In the genomic region with DNA sequence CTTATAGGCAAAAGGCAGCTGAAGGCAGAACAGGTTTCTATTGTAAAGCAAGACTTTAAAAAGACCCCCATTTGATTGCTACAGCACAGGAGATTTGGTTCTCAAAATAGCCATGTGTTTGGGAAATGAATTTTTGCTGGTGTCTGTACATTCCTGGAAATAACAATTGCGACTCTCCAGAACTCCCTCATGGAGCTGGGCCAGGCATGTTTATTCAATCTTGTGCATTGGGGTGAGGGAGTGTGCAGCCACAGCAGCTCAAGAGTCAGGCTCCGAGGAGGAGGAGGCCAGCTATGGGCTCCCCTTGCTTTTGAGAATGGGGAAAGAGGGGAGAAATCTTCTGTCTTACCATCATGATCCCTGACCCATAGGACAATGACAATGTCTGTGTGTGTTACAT, we compare ENCODE assay signal across 18 mouse cellular contexts. TPM values are rescaled to one million over a fixed set of nuclear protein-coding genes. Genes with fewer than 3 reads are reported as not detected.
DNase-seq lines count a peak whose midpoint lies in the region; ATAC-seq and TF ChIP-seq lines count a peak whose summit lies in the region.
"Had no signal": no experiment of that assay in that cellular context is flagged by ENCODE, and none has a peak within 500 bp of the region (broad histone marks: within the 10 kb centered on the region; RNA-seq: fewer than 3 reads in every experiment).

No protein-coding gene starts in this region.

- H3K36me3 ChIP-seq in limb, embryonic 12.5 days = no peaks in the 10 kb centered on the region
- H3K36me3 ChIP-seq in limb, embryonic 10.5 days = no peaks in the 10 kb centered on the region
- no peaks in the 10 kb centered on the region for H3K36me3 ChIP-seq in midbrain, embryonic 12.5 days
- H3K36me3 ChIP-seq in midbrain, embryonic 10.5 days = no peaks in the 10 kb centered on the region
- no peaks in the 10 kb centered on the region for H3K36me3 ChIP-seq in embryonic facial prominence, embryonic 14.5 days (ENCODE audit: control insufficient read depth, insufficient read depth, low read length)
- H3K36me3 ChIP-seq: forebrain, embryonic 10.5 days; lung, embryonic 15.5 days had no signal

- H3K9me3 ChIP-seq in limb, embryonic 12.5 days = peaks cover 7% of the 10 kb centered on the region; the same call in 1 of the 2 replicates
- 0 out of 2 replicates have a peak, but pooled peaks cover 5% of the 10 kb centered on the region for H3K9me3 ChIP-seq in limb, embryonic 10.5 days (replicated peaks)
- peaks cover 3% of the 10 kb centered on the region; the same call in 1 of the 2 replicates for H3K9me3 ChIP-seq in midbrain, embryonic 12.5 days
- H3K9me3 ChIP-seq in midbrain, embryonic 10.5 days (replicated peaks) = peaks cover 6% of the 10 kb centered on the region
- no peaks in the 10 kb centered on the region for H3K9me3 ChIP-seq in embryonic facial prominence, embryonic 14.5 days (ENCODE audit: control insufficient read depth, low read length)
- H3K9me3 ChIP-seq: lung, embryonic 15.5 days had no signal

- no peaks in the 10 kb centered on the region for H3K27me3 ChIP-seq in limb, embryonic 12.5 days
- no peaks in the 10 kb centered on the region for H3K27me3 ChIP-seq in limb, embryonic 10.5 days (ENCODE audit: low read depth, poor library complexity, severe bottlenecking)
- H3K27me3 ChIP-seq in midbrain, embryonic 12.5 days = no peaks in the 10 kb centered on the region
- H3K27me3 ChIP-seq in midbrain, embryonic 10.5 days (ENCODE audit: low read depth, poor library complexity, severe bottlenecking) = no peaks in the 10 kb centered on the region
- no peaks in the 10 kb centered on the region for H3K27me3 ChIP-seq in embryonic facial prominence, embryonic 14.5 days (replicated peaks; ENCODE audit: control insufficient read depth, insufficient read depth, low read length)
- H3K27me3 ChIP-seq in cerebellum, adult 2 months (ENCODE audit: control insufficient read depth, insufficient read depth, low read length) = no peaks in the 10 kb centered on the region; the same call in 1 of the 2 replicates
- H3K27me3 ChIP-seq: lung, embryonic 15.5 days had no signal

- 49% methylated on average over 2 of the region's 2 CpGs for WGBS in limb, embryonic 12.5 days
- WGBS in limb, embryonic 10.5 days = 81% methylated on average over 2 of the region's 2 CpGs
- 81% methylated on average over 2 of the region's 2 CpGs for WGBS in midbrain, embryonic 12.5 days
- WGBS in midbrain, embryonic 10.5 days = 87% methylated on average over 2 of the region's 2 CpGs
- WGBS in embryonic facial prominence, embryonic 14.5 days = 13% methylated on average over 2 of the region's 2 CpGs
- WGBS in cerebellum, adult 2 months = 32% methylated on average over 2 of the region's 2 CpGs

- H3K4me2 ChIP-seq in limb, embryonic 12.5 days = no peak overlapping the region
- no peak overlapping the region for H3K4me2 ChIP-seq in midbrain, embryonic 12.5 days (replicated peaks)
- no peak overlapping the region for H3K4me2 ChIP-seq in embryonic facial prominence, embryonic 14.5 days (ENCODE audit: low read depth, low read length)
- H3K4me2 ChIP-seq: liver, embryonic 11.5 days; lung, embryonic 15.5 days had no signal

- no peak for ATAC-seq in limb, embryonic 12.5 days (ENCODE audit: insufficient number of reproducible peaks, insufficient read depth, low FRiP score, low TSS enrichment, low read depth)
- no peak for ATAC-seq in midbrain, embryonic 12.5 days (ENCODE audit: low FRiP score, low read depth)
- peak; percentile 24; the same call in 1 of the 2 replicates for ATAC-seq in embryonic facial prominence, embryonic 14.5 days (ENCODE audit: low read depth)

- no peak for DNase-seq in limb, embryonic 10.5 days (ENCODE audit: low spot score)
- no peak for DNase-seq in midbrain, embryonic 10.5 days (ENCODE audit: low spot score)
- peak; percentile 84 for DNase-seq in embryonic facial prominence, embryonic 14.5 days (ENCODE audit: low spot score)
- DNase-seq in cerebellum, adult 2 months = no peak
- DNase-seq in urinary bladder, postnatal 36 days (ENCODE audit: low spot score in 2 of 2) = no peak
- DNase-seq: adrenal gland, adult 8-10 months; cerebellum, postnatal 10 days; kidney, adult 2 months; layer of hippocampus, postnatal 36 days; retina, postnatal 1 day; thymus, adult 2 months had no signal

- no peak overlapping the region for H3K9ac ChIP-seq in limb, embryonic 12.5 days (replicated peaks)
- H3K9ac ChIP-seq in midbrain, embryonic 12.5 days (replicated peaks) = no peak overlapping the region
- no peak overlapping the region for H3K9ac ChIP-seq in embryonic facial prominence, embryonic 14.5 days (ENCODE audit: low read depth, low read length)
- H3K9ac ChIP-seq: lung, embryonic 15.5 days had no signal

- peak overlapping the region; percentile 43; the same call in 1 of the 2 replicates for H3K27ac ChIP-seq in limb, embryonic 12.5 days
- H3K27ac ChIP-seq in limb, embryonic 10.5 days = no peak overlapping the region; the same call in 1 of the 2 replicates
- peak overlapping the region; percentile 39; the same call in 1 of the 2 replicates for H3K27ac ChIP-seq in midbrain, embryonic 12.5 days (replicated peaks)
- H3K27ac ChIP-seq in midbrain, embryonic 10.5 days (replicated peaks) = no peak overlapping the region
- H3K27ac ChIP-seq in embryonic facial prominence, embryonic 14.5 days (replicated peaks; ENCODE audit: low read depth, low read length) = peak overlapping the region; percentile 39; the same call in 1 of the 2 replicates
- H3K27ac ChIP-seq in cerebellum, adult 2 months (ENCODE audit: insufficient read depth, low read length) = no peak overlapping the region
- H3K27ac ChIP-seq: forebrain, embryonic 10.5 days; lung, embryonic 15.5 days had no signal

- TF ChIP-seq POLR2A in cerebellum, adult 2 months (IDR thresholded peaks at IDR 0.05; ENCODE audit: borderline replicate concordance, insufficient read depth, low read length) = no peak

- TF ChIP-seq CTCF in cerebellum, adult 2 months (IDR thresholded peaks at IDR 0.05; ENCODE audit: borderline replicate concordance, insufficient read depth, low read depth, low read length) = no peak

- H3K4me3 ChIP-seq in limb, embryonic 12.5 days (replicated peaks) = no peak overlapping the region
- H3K4me3 ChIP-seq in limb, embryonic 10.5 days = no peak overlapping the region
- no peak overlapping the region for H3K4me3 ChIP-seq in midbrain, embryonic 12.5 days
- no peak overlapping the region for H3K4me3 ChIP-seq in midbrain, embryonic 10.5 days
- H3K4me3 ChIP-seq in embryonic facial prominence, embryonic 14.5 days (ENCODE audit: low read depth, low read length) = no peak overlapping the region
- H3K4me3 ChIP-seq in cerebellum, adult 2 months (replicated peaks; ENCODE audit: insufficient read depth, low read depth, low read length) = no peak overlapping the region
- H3K4me3 ChIP-seq: forebrain, embryonic 10.5 days; lung, embryonic 15.5 days had no signal

- peaks cover 27% of the 10 kb centered on the region for H3K4me1 ChIP-seq in limb, embryonic 12.5 days (replicated peaks)
- H3K4me1 ChIP-seq in limb, embryonic 10.5 days = peaks cover 42% of the 10 kb centered on the region
- H3K4me1 ChIP-seq in midbrain, embryonic 12.5 days = peaks cover 18% of the 10 kb centered on the region
- peaks cover 14% of the 10 kb centered on the region for H3K4me1 ChIP-seq in midbrain, embryonic 10.5 days
- H3K4me1 ChIP-seq in embryonic facial prominence, embryonic 14.5 days (ENCODE audit: control insufficient read depth, insufficient read depth, low read length) = peaks cover 30% of the 10 kb centered on the region
- H3K4me1 ChIP-seq in cerebellum, adult 2 months (ENCODE audit: control insufficient read depth, insufficient read depth, low read length) = no peaks in the 10 kb centered on the region

RNA-seq across cellular contexts. Expression of a gene that starts 51.9 kb away (rescaled TPM):
- not detected in 2 replicates for polyA plus RNA-seq in limb, embryonic 12.5 days (2016; fragmentation: Nextera tagmentation; extraction: Ambion mirVana)
- 0.46 TPM in 1 of 2 replicates, not detected in the other for polyA plus RNA-seq in limb, embryonic 10.5 days (2016; fragmentation: Nextera tagmentation; extraction: Ambion mirVana)
- polyA plus RNA-seq in midbrain, embryonic 12.5 days (2016; fragmentation: Nextera tagmentation; extraction: Ambion mirVana) = 0.13 TPM in 1 of 2 replicates, not detected in the other
- 0.06 TPM in 1 of 2 replicates, not detected in the other for polyA plus RNA-seq in midbrain, embryonic 10.5 days (2016; fragmentation: Nextera tagmentation; extraction: Ambion mirVana)
- polyA plus RNA-seq in embryonic facial prominence, embryonic 14.5 days (2014; fragmentation: Nextera tagmentation; extraction: Ambion mirVana) = 0.26 and 0.54 TPM in 2 replicates
- not detected in 2 replicates for polyA plus RNA-seq in cerebellum, adult 2 months (2012; rRNA removed)
- polyA plus RNA-seq: forebrain, embryonic 10.5 days; hindbrain, embryonic 11.5 days; neural tube, embryonic 11.5 days had no signal

Comparison
In these comparisons a context has a peak if more than half of its experiments do, and no peak if none do; other contexts are left out.
1. H3K27ac ChIP-seq: peak in limb, embryonic 12.5 days (single experiment), midbrain, embryonic 12.5 days (single experiment) and embryonic facial prominence, embryonic 14.5 days (single experiment); none in limb, embryonic 10.5 days (single experiment), midbrain, embryonic 10.5 days (single experiment) and cerebellum, adult 2 months (single experiment).